Mouse (Mus musculus): ENCODE measurements around the gene F830045P16Rik. TPM values are rescaled to one million over a fixed set of nuclear protein-coding genes. Genes with fewer than 3 reads are reported as not detected.

F830045P16Rik gene
- polyA plus RNA-seq, 1 experiment from 2014 or later: not detected

DNA sequence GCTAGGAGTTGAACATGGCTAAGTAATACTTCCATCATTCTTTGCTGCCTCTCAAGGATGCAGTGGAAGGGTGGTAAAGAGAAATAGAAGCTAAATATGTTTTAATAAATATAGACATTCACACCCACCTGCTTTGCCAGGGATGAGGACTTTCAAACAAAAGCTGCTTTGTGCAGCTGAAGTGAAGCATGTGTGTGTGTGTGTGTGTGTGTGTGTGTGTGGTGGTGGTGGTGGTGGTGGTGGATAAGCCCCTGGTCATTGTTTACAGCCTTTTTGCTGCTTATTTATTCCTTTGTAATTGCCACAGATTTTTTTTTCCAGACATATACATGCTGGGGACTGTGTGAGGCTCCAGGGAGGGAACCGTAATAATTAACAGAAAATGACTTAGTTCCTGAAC lies 524 bp upstream of the F830045P16Rik start:
- 10% methylated on average over 1 of the region's 1 CpGs for WGBS
- Histone ChIP-seq H3K4me3 (replicated peaks; ENCODE audit: low read length) (no peak overlapping the region), H3K36me3 (ENCODE audit: control insufficient read depth, insufficient read depth) (no peaks in the 10 kb centered on the region), H3K9ac (replicated peaks; ENCODE audit: low read depth, low read length) (no peak overlapping the region), H3K27ac (ENCODE audit: low read length) (no peak overlapping the region), H3K27me3 (replicated peaks; ENCODE audit: control insufficient read depth, insufficient read depth, low read length) (no peaks in the 10 kb centered on the region), H3K4me1 (replicated peaks; ENCODE audit: control insufficient read depth, insufficient read depth, low read length) (peaks cover 5% of the 10 kb centered on the region; the same call in 1 of the 2 replicates), H3K9me3 (ENCODE audit: control insufficient read depth, low read length) (no peaks in the 10 kb centered on the region), H3K4me2 (ENCODE audit: low read length) (no peak overlapping the region)
- ATAC-seq: no peak

DNA sequence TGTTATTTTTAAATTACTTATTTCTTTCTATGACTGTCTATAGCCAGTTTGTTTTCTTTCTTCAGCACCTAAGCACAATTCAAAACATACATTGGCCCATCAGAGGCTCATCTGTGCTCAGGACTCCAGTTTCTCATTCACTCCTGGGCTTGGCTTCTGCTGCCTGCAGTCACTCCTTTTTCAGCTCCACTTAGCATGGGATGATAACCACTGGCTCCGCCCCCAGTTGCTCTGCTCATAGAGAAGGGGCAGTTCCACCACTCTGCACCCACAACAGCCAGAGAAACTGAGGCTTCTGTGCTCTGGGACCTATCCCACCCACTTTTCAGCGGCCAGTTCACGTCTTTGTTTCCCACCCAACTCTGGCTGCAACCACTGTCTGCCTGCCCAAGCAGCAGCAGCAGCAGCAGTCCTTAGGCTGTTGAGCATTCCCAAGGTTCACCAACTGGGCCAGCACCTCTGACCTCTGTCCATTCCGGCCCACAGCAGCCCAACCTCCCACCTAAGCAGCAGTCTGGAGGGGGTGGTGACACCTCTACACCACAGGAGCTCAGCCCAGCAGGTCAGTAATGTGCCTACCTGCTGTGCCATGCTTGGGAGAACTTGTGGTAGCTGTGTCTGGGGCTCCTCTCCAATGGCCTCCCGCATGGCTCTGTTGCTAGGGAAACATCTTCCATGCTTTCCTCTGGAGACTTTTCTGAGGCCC lies 1.4 kb downstream of the F830045P16Rik start:
- Histone ChIP-seq H3K27me3 (replicated peaks; ENCODE audit: control insufficient read depth, insufficient read depth, low read length) (no peaks in the 10 kb centered on the region), H3K9me3 (ENCODE audit: control insufficient read depth, low read length) (no peaks in the 10 kb centered on the region), H3K27ac (ENCODE audit: low read length) (no peak overlapping the region), H3K4me2 (ENCODE audit: low read length) (no peak overlapping the region), H3K4me3 (replicated peaks; ENCODE audit: low read length) (no peak overlapping the region), H3K9ac (replicated peaks; ENCODE audit: low read depth, low read length) (no peak overlapping the region), H3K4me1 (replicated peaks; ENCODE audit: control insufficient read depth, insufficient read depth, low read length) (peaks cover 4% of the 10 kb centered on the region; the same call in 1 of the 2 replicates), H3K36me3 (ENCODE audit: control insufficient read depth, insufficient read depth) (no peaks in the 10 kb centered on the region)
- ATAC-seq: no peak
- 61% methylated on average over 5 of the region's 5 CpGs for WGBS

DNA sequence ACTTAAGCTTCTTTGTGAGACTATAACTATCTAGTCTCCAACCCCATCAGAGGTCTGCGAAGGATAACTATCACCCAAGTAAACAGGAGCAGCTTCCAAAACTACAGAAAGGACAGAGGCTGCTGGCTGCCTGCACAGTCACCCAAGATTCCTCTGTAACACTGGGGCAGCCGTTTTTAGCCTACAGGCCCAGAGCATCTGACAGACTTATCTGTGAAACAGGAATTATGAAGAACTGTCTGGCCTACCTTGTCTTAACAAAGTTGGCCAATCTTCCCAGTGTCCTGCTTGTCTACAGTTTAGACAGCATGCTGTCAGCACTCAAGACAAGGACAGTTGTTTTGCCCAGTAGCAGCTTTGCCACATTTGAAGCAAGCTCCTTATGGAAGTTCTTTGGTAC lies 4.5 kb downstream of the F830045P16Rik start:
- Histone ChIP-seq H3K9ac (replicated peaks; ENCODE audit: low read depth, low read length) (no peak overlapping the region), H3K4me1 (replicated peaks; ENCODE audit: control insufficient read depth, insufficient read depth, low read length) (peaks cover 6% of the 10 kb centered on the region), H3K4me3 (replicated peaks; ENCODE audit: low read length) (no peak overlapping the region), H3K27ac (ENCODE audit: low read length) (no peak overlapping the region), H3K4me2 (ENCODE audit: low read length) (no peak overlapping the region), H3K36me3 (ENCODE audit: control insufficient read depth, insufficient read depth) (no peaks in the 10 kb centered on the region), H3K27me3 (replicated peaks; ENCODE audit: control insufficient read depth, insufficient read depth, low read length) (no peaks in the 10 kb centered on the region), H3K9me3 (ENCODE audit: control insufficient read depth, low read length) (no peaks in the 10 kb centered on the region)
- 73% methylated on average over 2 of the region's 2 CpGs for WGBS
- no peak for ATAC-seq

DNA sequence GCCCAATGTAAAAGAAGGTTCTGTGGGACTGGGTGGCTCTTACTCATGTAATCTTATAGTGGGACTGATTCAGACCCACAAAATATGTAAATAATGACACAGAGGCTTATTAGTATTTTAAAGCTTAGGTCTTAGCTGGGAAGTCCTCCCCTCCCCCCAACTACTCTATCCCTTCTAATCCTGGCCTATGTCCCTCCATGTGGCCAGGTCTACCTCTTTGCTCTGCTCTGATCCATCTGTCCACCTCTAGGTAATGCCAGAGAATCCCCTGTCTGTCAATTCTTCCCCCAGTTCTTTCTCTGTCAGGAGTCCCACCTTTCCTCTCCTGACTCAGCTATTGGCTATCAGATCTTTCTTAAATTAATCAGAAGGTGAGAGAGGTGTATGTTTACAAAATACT lies 5.3 kb downstream of the F830045P16Rik start:
- Histone ChIP-seq H3K27me3 (replicated peaks; ENCODE audit: control insufficient read depth, insufficient read depth, low read length) (no peaks in the 10 kb centered on the region), H3K4me3 (replicated peaks; ENCODE audit: low read length) (no peak overlapping the region), H3K4me2 (ENCODE audit: low read length) (no peak overlapping the region), H3K4me1 (replicated peaks; ENCODE audit: control insufficient read depth, insufficient read depth, low read length) (peaks cover 6% of the 10 kb centered on the region), H3K27ac (ENCODE audit: low read length) (no peak overlapping the region), H3K9ac (replicated peaks; ENCODE audit: low read depth, low read length) (no peak overlapping the region), H3K36me3 (ENCODE audit: control insufficient read depth, insufficient read depth) (no peaks in the 10 kb centered on the region), H3K9me3 (ENCODE audit: control insufficient read depth, low read length) (no peaks in the 10 kb centered on the region)
- no peak for ATAC-seq

DNA sequence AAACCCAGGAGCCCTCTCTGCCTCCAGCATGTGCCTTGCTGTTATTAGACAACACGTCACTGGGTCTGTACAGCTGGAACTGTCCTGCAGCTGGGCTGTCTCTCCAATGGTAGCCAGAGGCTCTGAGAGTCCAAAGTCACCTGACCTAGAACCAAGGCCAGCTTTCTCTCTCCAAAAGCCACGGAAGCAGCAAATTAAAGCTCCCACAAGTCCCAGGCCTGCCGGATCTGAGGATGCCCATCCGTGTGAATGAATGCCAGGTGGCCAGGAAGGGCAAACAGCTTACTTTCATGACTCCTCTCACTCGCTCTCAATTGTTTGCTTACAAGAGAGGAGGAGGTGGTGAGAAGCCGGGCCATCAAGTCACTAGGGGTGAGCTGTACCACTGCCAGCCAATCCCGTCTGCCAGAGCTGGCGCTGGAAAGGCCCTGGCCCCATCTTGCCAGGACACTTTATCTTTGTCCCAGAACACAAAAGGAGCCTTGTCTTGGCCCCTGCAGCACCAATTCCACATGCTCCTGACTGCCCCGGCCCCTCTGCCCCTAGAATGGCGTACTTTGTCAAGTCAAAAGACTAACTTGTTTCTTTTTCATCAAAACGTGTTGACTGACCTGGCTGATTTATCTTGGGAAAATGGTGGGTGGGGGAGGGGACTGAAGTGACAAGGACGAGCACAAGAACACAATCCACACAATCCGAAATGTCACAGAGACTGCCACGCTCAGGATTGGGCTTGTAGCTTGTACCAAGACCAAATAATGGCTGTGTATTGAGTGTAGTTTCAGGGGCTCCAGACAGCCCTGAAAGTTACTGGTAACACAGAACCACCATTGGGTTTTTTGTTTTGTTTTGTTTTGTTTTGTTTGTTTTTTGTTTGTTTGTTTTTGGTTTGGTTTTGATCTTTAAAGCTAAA lies 6.8 kb downstream of the F830045P16Rik start:
- no peaks in the 10 kb centered on the region for H3K27me3 ChIP-seq (replicated peaks; ENCODE audit: control insufficient read depth, insufficient read depth, low read length)
- no peak overlapping the region for H3K4me2 ChIP-seq (ENCODE audit: low read length)
- H3K4me3 ChIP-seq (replicated peaks; ENCODE audit: low read length): no peak overlapping the region
- ATAC-seq: 0 out of 2 replicates have a peak, but pooled peaks have one; percentile 50
- no peak overlapping the region for H3K9ac ChIP-seq (replicated peaks; ENCODE audit: low read depth, low read length)
- peaks cover 6% of the 10 kb centered on the region for H3K4me1 ChIP-seq (replicated peaks; ENCODE audit: control insufficient read depth, insufficient read depth, low read length)
- WGBS: 22% methylated on average over 14 of the region's 14 CpGs
- no peak overlapping the region for H3K27ac ChIP-seq (ENCODE audit: low read length)
- H3K9me3 ChIP-seq (ENCODE audit: control insufficient read depth, low read length): no peaks in the 10 kb centered on the region
- no peaks in the 10 kb centered on the region for H3K36me3 ChIP-seq (ENCODE audit: control insufficient read depth, insufficient read depth)

DNA sequence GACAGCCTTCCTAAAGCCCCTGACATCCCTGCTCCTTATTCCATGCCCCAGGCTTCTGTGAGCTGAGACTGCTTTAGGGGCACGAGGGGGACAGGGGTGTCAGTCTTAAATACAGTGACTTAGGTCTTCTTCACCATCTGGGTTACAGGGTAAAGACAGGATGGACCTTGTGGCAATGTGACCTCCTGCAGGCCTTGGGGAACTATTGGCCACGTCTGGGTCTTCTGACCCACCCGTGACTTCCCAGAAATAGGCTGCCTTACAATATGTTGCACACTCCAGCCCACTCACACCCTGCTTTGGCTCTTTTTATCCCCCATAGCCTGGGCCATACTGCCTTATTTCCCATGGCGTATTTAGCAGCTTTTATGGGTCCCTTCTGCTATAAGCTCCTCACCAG lies 8.5 kb downstream of the F830045P16Rik start:
- no peak overlapping the region for H3K4me2 ChIP-seq (ENCODE audit: low read length)
- H3K36me3 ChIP-seq (ENCODE audit: control insufficient read depth, insufficient read depth): no peaks in the 10 kb centered on the region
- no peaks in the 10 kb centered on the region for H3K9me3 ChIP-seq (ENCODE audit: control insufficient read depth, low read length)
- no peak for ATAC-seq
- no peak overlapping the region for H3K27ac ChIP-seq (ENCODE audit: low read length)
- no peak overlapping the region for H3K4me3 ChIP-seq (replicated peaks; ENCODE audit: low read length)
- peaks cover 6% of the 10 kb centered on the region for H3K4me1 ChIP-seq (replicated peaks; ENCODE audit: control insufficient read depth, insufficient read depth, low read length)
- H3K9ac ChIP-seq (replicated peaks; ENCODE audit: low read depth, low read length): no peak overlapping the region
- WGBS: 93% methylated on average over 4 of the region's 4 CpGs
- no peaks in the 10 kb centered on the region for H3K27me3 ChIP-seq (replicated peaks; ENCODE audit: control insufficient read depth, insufficient read depth, low read length)

DNA sequence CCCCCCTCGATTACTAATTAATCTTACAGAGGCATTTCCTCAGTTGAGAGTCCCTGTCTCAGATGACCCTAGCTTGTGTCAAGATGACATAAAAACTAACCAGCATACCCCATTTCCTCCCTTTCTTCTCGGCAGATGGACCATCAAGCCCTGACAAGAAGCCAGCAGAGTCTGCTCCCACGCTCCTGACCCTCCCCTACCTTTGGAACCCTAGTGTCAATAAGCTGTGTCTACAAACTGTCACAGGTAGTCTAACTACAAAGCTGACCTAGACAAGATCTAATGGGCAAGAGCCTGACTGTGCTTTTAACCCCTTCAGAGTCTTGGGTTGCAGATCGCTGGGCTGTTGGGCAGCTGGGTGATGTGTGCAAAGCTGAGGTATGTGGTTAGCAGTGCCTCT lies 10.1 kb downstream of the F830045P16Rik start:
- H3K4me3 ChIP-seq (replicated peaks; ENCODE audit: low read length): no peak overlapping the region
- no peaks in the 10 kb centered on the region for H3K36me3 ChIP-seq (ENCODE audit: control insufficient read depth, insufficient read depth)
- H3K27me3 ChIP-seq (replicated peaks; ENCODE audit: control insufficient read depth, insufficient read depth, low read length): no peaks in the 10 kb centered on the region
- H3K9me3 ChIP-seq (ENCODE audit: control insufficient read depth, low read length): no peaks in the 10 kb centered on the region
- ATAC-seq: no peak
- H3K4me1 ChIP-seq (replicated peaks; ENCODE audit: control insufficient read depth, insufficient read depth, low read length): peaks cover 6% of the 10 kb centered on the region
- H3K27ac ChIP-seq (ENCODE audit: low read length): no peak overlapping the region
- no peak overlapping the region for H3K9ac ChIP-seq (replicated peaks; ENCODE audit: low read depth, low read length)
- no peak overlapping the region for H3K4me2 ChIP-seq (ENCODE audit: low read length)
- WGBS: 82% methylated on average over 4 of the region's 4 CpGs

DNA sequence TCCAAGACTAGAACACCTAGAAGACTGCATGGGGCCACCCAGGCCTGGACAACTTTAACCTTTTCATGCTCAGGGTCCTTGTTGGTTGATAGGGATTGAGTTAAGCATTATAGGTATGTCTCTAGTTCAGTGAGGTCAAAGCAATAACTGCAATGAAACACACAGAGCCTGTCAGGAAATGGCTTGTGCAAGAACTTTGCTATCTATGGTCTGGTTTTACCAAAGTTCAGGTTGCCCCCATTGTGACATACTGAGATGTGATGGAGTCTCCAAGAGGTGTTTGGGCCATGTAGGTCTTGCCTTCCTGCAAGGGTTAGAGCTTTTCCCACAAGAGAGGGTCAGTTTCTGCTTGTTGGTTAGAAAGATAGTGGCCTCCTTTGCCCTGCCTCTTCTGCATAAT lies 10.8 kb downstream of the F830045P16Rik start:
- Histone ChIP-seq H3K27me3 (replicated peaks; ENCODE audit: control insufficient read depth, insufficient read depth, low read length) (no peaks in the 10 kb centered on the region), H3K36me3 (ENCODE audit: control insufficient read depth, insufficient read depth) (no peaks in the 10 kb centered on the region), H3K4me3 (replicated peaks; ENCODE audit: low read length) (no peak overlapping the region), H3K4me1 (replicated peaks; ENCODE audit: control insufficient read depth, insufficient read depth, low read length) (peaks cover 6% of the 10 kb centered on the region), H3K9ac (replicated peaks; ENCODE audit: low read depth, low read length) (no peak overlapping the region), H3K9me3 (ENCODE audit: control insufficient read depth, low read length) (no peaks in the 10 kb centered on the region), H3K27ac (ENCODE audit: low read length) (no peak overlapping the region), H3K4me2 (ENCODE audit: low read length) (no peak overlapping the region)
- no peak for ATAC-seq

DNA sequence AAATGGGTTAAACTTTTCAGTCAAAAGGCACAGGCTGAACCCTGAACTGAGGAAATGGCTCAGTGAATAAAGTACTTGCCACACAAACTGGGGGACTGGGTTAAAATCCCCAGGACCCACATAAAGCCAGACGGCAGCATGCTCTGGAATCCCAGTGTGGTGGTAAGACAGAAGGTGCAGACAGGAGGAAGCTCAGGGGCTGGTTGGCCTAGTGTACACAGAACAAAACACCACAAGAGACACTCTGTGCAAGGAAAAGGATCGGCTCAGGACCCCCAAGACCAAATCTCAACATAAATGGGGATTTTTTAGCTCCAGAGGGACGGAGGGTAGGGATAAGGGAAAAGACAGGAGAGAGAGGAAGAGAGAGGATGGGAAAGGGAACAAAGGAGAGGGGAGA lies 17.9 kb downstream of the F830045P16Rik start:
- H3K4me1 ChIP-seq (replicated peaks; ENCODE audit: control insufficient read depth, insufficient read depth, low read length): peaks cover 5% of the 10 kb centered on the region
- no peak for ATAC-seq
- no peak overlapping the region for H3K27ac ChIP-seq (ENCODE audit: low read length)
- H3K9me3 ChIP-seq (ENCODE audit: control insufficient read depth, low read length): no peaks in the 10 kb centered on the region
- no peak overlapping the region for H3K4me2 ChIP-seq (ENCODE audit: low read length)
- no peak overlapping the region for H3K9ac ChIP-seq (replicated peaks; ENCODE audit: low read depth, low read length)
- H3K27me3 ChIP-seq (replicated peaks; ENCODE audit: control insufficient read depth, insufficient read depth, low read length): no peaks in the 10 kb centered on the region
- no peaks in the 10 kb centered on the region for H3K36me3 ChIP-seq (ENCODE audit: control insufficient read depth, insufficient read depth)
- WGBS: 59% methylated on average over 3 of the region's 3 CpGs
- no peak overlapping the region for H3K4me3 ChIP-seq (replicated peaks; ENCODE audit: low read length)
